Mouse (Mus musculus) embryonic facial prominence, embryonic 15.5 days (tissue): Measurements from ENCODE around the gene Jmjd1c. TPM values are rescaled to one million over a fixed set of nuclear protein-coding genes. Genes with fewer than 3 reads are reported as not detected.

Experiments
- ATAC-seq: fragments of 200-750 bp; cut with Nextera tagmentation; 2 replicates; pipeline ENCODE4 v1.8.0; 2017; ENCODE audit warnings: low read depth, moderate TSS enrichment; ENCODE audit not compliant: insufficient number of reproducible peaks, low FRiP score, low TSS enrichment
- H3K27ac ChIP-seq: fragments of 300-500 bp; sonication (generic); replicated peaks from 2 replicates; pipeline ENCODE4 v1.5.1; 2015; ENCODE audit warnings: mild to moderate bottlenecking, inconsistent platforms
- H3K27me3 ChIP-seq: fragments of 300-500 bp; sonication (generic); 2 replicates; pipeline ENCODE4 v1.6.1; 2015; ENCODE audit warnings: inconsistent platforms
- H3K36me3 ChIP-seq: fragments of 300-500 bp; sonication (generic); 2 replicates; pipeline ENCODE4 v1.6.1; 2015; ENCODE audit warnings: mild to moderate bottlenecking, inconsistent platforms
- H3K4me1 ChIP-seq: fragments of 300-500 bp; sonication (generic); 2 replicates; pipeline ENCODE4 v1.6.1; 2015; ENCODE audit warnings: inconsistent platforms
- H3K4me2 ChIP-seq: fragments of 300-500 bp; sonication (generic); replicated peaks from 2 replicates; pipeline ENCODE4 v1.6.1; 2015; ENCODE audit warnings: mild to moderate bottlenecking, inconsistent platforms
- H3K4me3 ChIP-seq: fragments of 300-500 bp; sonication (generic); replicated peaks from 2 replicates; pipeline ENCODE4 v1.5.1; 2015; ENCODE audit warnings: mild to moderate bottlenecking, inconsistent platforms
- H3K9ac ChIP-seq: fragments of 300-500 bp; sonication (generic); 2 replicates; pipeline ENCODE4 v1.6.1; 2015; ENCODE audit warnings: inconsistent platforms
- H3K9me3 ChIP-seq: fragments of 300-500 bp; sonication (generic); replicated peaks from 2 replicates; pipeline ENCODE4 v1.6.1; 2016; ENCODE audit warnings: inconsistent platforms
- WGBS: fragments of 180-500 bp; shearing (Covaris S2); methylation state at CpG from one replicate; pipeline ENCODE4 v1.1.7; 2015; 5-methylcytosine and 5-hydroxymethylcytosine counted together
- polyA plus RNA-seq: library from polyadenylated mRNA; unstranded; fragments of >200 nt; fragmentation: Nextera tagmentation; extraction: Ambion mirVana; gene quantifications from 2 replicates; pipeline ENCODE4 v1.2.1, GENCODE M21; 2015

Jmjd1c gene
- polyA plus RNA-seq, 1 experiment from 2014 or later, result 56.6 TPM

- H3K9ac ChIP-seq, result no peak overlapping the region
- H3K27ac ChIP-seq, result 0 out of 2 replicates have a peak overlapping the region, but pooled peaks have one; percentile 17
- no peaks in the 10 kb centered on the region for H3K27me3 ChIP-seq
- H3K36me3 ChIP-seq, result peaks cover 4% of the 10 kb centered on the region
- peaks cover 36% of the 10 kb centered on the region for H3K4me1 ChIP-seq
- no peak overlapping the region for H3K4me3 ChIP-seq
- 54% methylated on average over 4 of the region's 4 CpGs for WGBS
- H3K9me3 ChIP-seq, result no peaks in the 10 kb centered on the region
- no peak for ATAC-seq
- no peak overlapping the region for H3K4me2 ChIP-seq
These were observed 101.3 kb downstream of the Jmjd1c start for GRCm38 (mm10) chr10:67197186-67197585.

- 41% methylated on average over 2 of the region's 2 CpGs for WGBS
- no peaks in the 10 kb centered on the region for H3K9me3 ChIP-seq
- ATAC-seq, result no peak
These were observed 101.9 kb downstream of the Jmjd1c start for GRCm38 (mm10) chr10:67197829-67198228.

GRCm38 (mm10) chr10:67201769-67202168 lies 105.8 kb downstream of the Jmjd1c start:
- Histone ChIP-seq H3K9me3 (no peaks in the 10 kb centered on the region), H3K27ac (no peak overlapping the region), H3K4me1 (peaks cover 27% of the 10 kb centered on the region), H3K9ac (no peak overlapping the region), H3K27me3 (no peaks in the 10 kb centered on the region), H3K36me3 (no peaks in the 10 kb centered on the region), H3K4me3 (no peak overlapping the region), H3K4me2 (no peak overlapping the region)
- no peak for ATAC-seq

More at GRCm38 (mm10) chr10:67197829-67198228, 101.9 kb downstream of the Jmjd1c start:
- H3K4me2 ChIP-seq, result no peak overlapping the region
- peaks cover 40% of the 10 kb centered on the region for H3K4me1 ChIP-seq
- no peak overlapping the region for H3K9ac ChIP-seq
- no peaks in the 10 kb centered on the region for H3K27me3 ChIP-seq
- H3K27ac ChIP-seq, result no peak overlapping the region
- H3K36me3 ChIP-seq, result no peaks in the 10 kb centered on the region; the same call in 1 of the 2 replicates
- H3K4me3 ChIP-seq, result no peak overlapping the region

- Histone ChIP-seq H3K4me3 (no peak overlapping the region), H3K4me1 (peaks cover 22% of the 10 kb centered on the region), H3K9ac (no peak overlapping the region), H3K27ac (no peak overlapping the region), H3K36me3 (no peaks in the 10 kb centered on the region), H3K27me3 (no peaks in the 10 kb centered on the region), H3K9me3 (no peaks in the 10 kb centered on the region), H3K4me2 (no peak overlapping the region)
- 79% methylated on average over 6 of the region's 6 CpGs for WGBS
- no peak for ATAC-seq
These were observed 106.5 kb downstream of the Jmjd1c start for GRCm38 (mm10) chr10:67202470-67202869.

- Histone ChIP-seq H3K36me3 (no peaks in the 10 kb centered on the region), H3K9ac (no peak overlapping the region), H3K4me3 (no peak overlapping the region), H3K9me3 (no peaks in the 10 kb centered on the region), H3K4me1 (peaks cover 18% of the 10 kb centered on the region; the same call in 1 of the 2 replicates), H3K4me2 (no peak overlapping the region), H3K27me3 (no peaks in the 10 kb centered on the region), H3K27ac (no peak overlapping the region)
- ATAC-seq, result no peak
- WGBS, result 79% methylated on average over 11 of the region's 11 CpGs
These were observed 108.9 kb downstream of the Jmjd1c start for GRCm38 (mm10) chr10:67204652-67205407.

- Histone ChIP-seq H3K36me3 (no peaks in the 10 kb centered on the region), H3K27ac (no peak overlapping the region), H3K4me3 (no peak overlapping the region), H3K4me2 (no peak overlapping the region), H3K9ac (no peak overlapping the region), H3K27me3 (no peaks in the 10 kb centered on the region), H3K9me3 (no peaks in the 10 kb centered on the region), H3K4me1 (peaks cover 6% of the 10 kb centered on the region; the same call in 1 of the 2 replicates)
- ATAC-seq, result no peak
- WGBS, result 81% methylated on average over 2 of the region's 2 CpGs
These were observed 112.0 kb downstream of the Jmjd1c start for GRCm38 (mm10) chr10:67207931-67208330.

- Histone ChIP-seq H3K4me1 (peaks cover 11% of the 10 kb centered on the region; the same call in 1 of the 2 replicates), H3K9ac (no peak overlapping the region), H3K27ac (no peak overlapping the region), H3K27me3 (no peaks in the 10 kb centered on the region), H3K9me3 (no peaks in the 10 kb centered on the region), H3K36me3 (no peaks in the 10 kb centered on the region), H3K4me2 (no peak overlapping the region), H3K4me3 (no peak overlapping the region)
- WGBS, result 48% methylated on average over 4 of the region's 4 CpGs
- no peak for ATAC-seq
These were observed 114.2 kb downstream of the Jmjd1c start for GRCm38 (mm10) chr10:67209916-67210675.

GRCm38 (mm10) chr10:67212031-67212430 lies 116.1 kb downstream of the Jmjd1c start:
- no peak overlapping the region for H3K27ac ChIP-seq
- no peak overlapping the region for H3K4me2 ChIP-seq
- H3K9me3 ChIP-seq, result no peaks in the 10 kb centered on the region
- peaks cover 11% of the 10 kb centered on the region; the same call in 1 of the 2 replicates for H3K4me1 ChIP-seq
- H3K4me3 ChIP-seq, result no peak overlapping the region
- WGBS, result 94% methylated on average over 5 of the region's 5 CpGs
- H3K9ac ChIP-seq, result no peak overlapping the region
- no peaks in the 10 kb centered on the region for H3K27me3 ChIP-seq
- H3K36me3 ChIP-seq, result no peaks in the 10 kb centered on the region
- ATAC-seq, result no peak

- H3K4me2 ChIP-seq, result no peak overlapping the region
- H3K9me3 ChIP-seq, result no peaks in the 10 kb centered on the region
- ATAC-seq, result no peak
- no peaks in the 10 kb centered on the region for H3K27me3 ChIP-seq
- 19% methylated on average over 1 of the region's 1 CpGs for WGBS
- H3K36me3 ChIP-seq, result peaks cover 3% of the 10 kb centered on the region
- H3K4me3 ChIP-seq, result no peak overlapping the region
- peaks cover 11% of the 10 kb centered on the region; the same call in 1 of the 2 replicates for H3K4me1 ChIP-seq
- no peak overlapping the region for H3K9ac ChIP-seq
- H3K27ac ChIP-seq, result no peak overlapping the region
These were observed 117.8 kb downstream of the Jmjd1c start for GRCm38 (mm10) chr10:67213720-67214119.

GRCm38 (mm10) chr10:67215133-67215532 lies 119.2 kb downstream of the Jmjd1c start:
- H3K27me3 ChIP-seq, result no peaks in the 10 kb centered on the region
- 70% methylated on average over 4 of the region's 4 CpGs for WGBS
- no peak overlapping the region for H3K9ac ChIP-seq
- H3K36me3 ChIP-seq, result peaks cover 17% of the 10 kb centered on the region
- no peak overlapping the region for H3K4me3 ChIP-seq
- H3K4me1 ChIP-seq, result peaks cover 8% of the 10 kb centered on the region; the same call in 1 of the 2 replicates
- H3K27ac ChIP-seq, result no peak overlapping the region
- no peak overlapping the region for H3K4me2 ChIP-seq
- ATAC-seq, result no peak
- no peaks in the 10 kb centered on the region for H3K9me3 ChIP-seq

- H3K9me3 ChIP-seq, result no peaks in the 10 kb centered on the region
- H3K4me2 ChIP-seq, result no peak overlapping the region
- no peak overlapping the region for H3K4me3 ChIP-seq
- H3K27ac ChIP-seq, result no peak overlapping the region
- no peak for ATAC-seq
- H3K4me1 ChIP-seq, result 0 out of 2 replicates have a peak, but pooled peaks cover 5% of the 10 kb centered on the region
- H3K9ac ChIP-seq, result no peak overlapping the region
- 87% methylated on average over 3 of the region's 3 CpGs for WGBS
- peaks cover 21% of the 10 kb centered on the region for H3K36me3 ChIP-seq
- no peaks in the 10 kb centered on the region for H3K27me3 ChIP-seq
These were observed 120.9 kb downstream of the Jmjd1c start for GRCm38 (mm10) chr10:67216872-67217271.
